Mouse (Mus musculus) neutrophil, adult 59 days (primary cell): ENCODE measurements around the gene Morc2a. TPM values are rescaled to one million over a fixed set of nuclear protein-coding genes. Genes with fewer than 3 reads are reported as not detected.

Source experiments
- total RNA-seq, 2 experiments: library from RNA; stranded (reverse); gene quantifications; 1 replicate in 1 of 2; 2 replicates in 1 of 2; pipeline ENCODE4 v1.2.4; 2023

The Morc2a gene
- 10 to 100 TPM; 11.8 to 17.6 TPM for total RNA-seq

DNA sequence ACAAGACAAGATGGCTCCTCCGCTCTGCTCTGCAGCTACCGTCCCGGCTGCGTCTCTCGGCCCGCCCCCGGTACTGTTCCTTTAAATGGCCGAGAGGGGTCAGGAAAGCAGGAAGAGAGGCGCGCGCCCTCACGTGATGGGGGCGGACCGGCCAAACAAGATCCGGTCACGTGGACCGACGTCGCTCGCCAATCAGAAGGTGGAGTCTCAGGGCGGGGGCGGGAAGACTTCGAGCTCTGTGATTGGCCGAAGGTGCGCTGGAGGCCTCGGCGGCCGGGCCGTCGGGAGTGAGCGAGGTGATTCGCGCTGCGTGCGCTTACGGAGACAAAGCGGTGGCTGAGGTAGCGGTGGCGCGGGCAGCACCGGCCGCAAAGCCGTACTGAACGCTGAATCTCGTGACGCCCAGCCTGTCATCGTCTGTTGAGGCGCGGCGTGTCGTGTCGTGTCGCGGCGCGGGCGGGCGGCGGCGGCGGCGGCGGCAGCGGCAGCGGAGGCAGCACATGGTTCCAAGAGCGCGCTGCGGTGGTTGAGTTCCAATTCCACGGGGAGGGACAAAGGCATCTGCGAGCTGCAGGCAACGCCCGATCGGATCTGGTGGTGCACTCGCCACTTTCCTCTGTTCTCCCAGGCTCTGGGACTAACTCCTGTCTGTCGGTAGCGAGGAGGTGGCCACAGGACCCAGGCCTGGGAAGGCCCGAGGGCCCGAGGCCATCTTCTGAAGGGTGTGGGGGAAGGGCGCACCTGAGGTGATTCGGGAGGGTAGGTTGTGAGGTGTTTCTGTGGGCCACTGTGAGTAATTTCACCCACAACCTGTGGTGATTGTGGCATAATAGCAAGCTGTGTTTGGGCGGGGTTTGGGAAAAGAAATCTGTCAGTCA lies at the start of gene Morc2a:
Gene Morc2a, plus strand, starts transcription at position 228 of the 878 bp plus-strand sequence.

Other genes with a start within 250 kb of the Morc2a start
- gene Limk2, start 240.0 kb upstream of the Morc2a start, total RNA-seq: 10 to 100 TPM; 48.5 to 55.9 TPM
- 10 to 100 TPM; 13.9 to 14.4 TPM for gene Rnf185, start 196.8 kb upstream of the Morc2a start, total RNA-seq
- gene Pla2g3, start 160.9 kb upstream of the Morc2a start, total RNA-seq: under 1 TPM; 0.13 to 0.18 TPM
- gene Inpp5j, start 144.4 kb upstream of the Morc2a start, total RNA-seq: 1 to 10 TPM; 5.3 to 7.0 TPM
- gene Selenom, start 134.5 kb upstream of the Morc2a start, total RNA-seq: 1 to 10 TPM; 4.9 to 5.7 TPM
- gene Smtn, start 108.6 kb upstream of the Morc2a start, total RNA-seq: 10 to 100 TPM; 21.9 to 22.7 TPM
- gene Osbp2, start 214.7 kb downstream of the Morc2a start, total RNA-seq: not detected
- gene 4921536K21Rik, start 245.9 kb downstream of the Morc2a start, total RNA-seq: under 1 TPM; 0.46 to 0.49 TPM
- gene Dusp18, start 246.0 kb downstream of the Morc2a start, total RNA-seq: 1 to 10 TPM; 5.1 TPM